Mouse (Mus musculus) left cerebral cortex, adult 8-10 months (tissue): ENCODE data around the gene Abcc1. TPM values are rescaled to one million over a fixed set of nuclear protein-coding genes. Genes with fewer than 3 reads are reported as not detected.

ENCODE experiments used
- DNase-seq, 2 experiments: peaks; one replicate each; pipeline ENCODE4 v3.0.0; 2022; ENCODE audit warnings: low spot score in 2 of 2
- total RNA-seq, 4 experiments: library from RNA; stranded (reverse); gene quantifications; 2 replicates each; pipeline ENCODE4 v1.2.4; 2022

Abcc1 gene
- total RNA-seq, 4 experiments from 2014 or later, result 16.2 to 19.0 (median 18.6) TPM

- DNase-seq, result no peak
These were observed 132.2 kb downstream of the Abcc1 start for GRCm38 (mm10) chr16:14493491-14494114.

GRCm38 (mm10) chr16:14501649-14502360 is 140.4 kb downstream of the Abcc1 start:
- no peak for DNase-seq

GRCm38 (mm10) chr16:14506461-14506860 is 145.1 kb downstream of the Abcc1 start:
- DNase-seq, result no peak

Other genes starting within 250 kb of the Abcc1 start
- gene Nde1, start 198.3 kb upstream of the Abcc1 start, total RNA-seq, result 10 to 100 TPM; 14.8 to 22.3 (median 17.7) TPM
- 100 to 1,000 TPM; 135 to 173 (median 155) TPM for gene Marf1, start 198.2 kb upstream of the Abcc1 start, total RNA-seq
- 1 to 10 TPM; 3.3 to 5.0 (median 4.4) TPM for gene Myh11, start 70.2 kb upstream of the Abcc1 start, total RNA-seq
- gene Fopnl, start 44.2 kb upstream of the Abcc1 start, total RNA-seq, result 10 to 100 TPM; 45.9 to 51.1 (median 48.2) TPM
- not detected for gene A630010A05Rik, start 200.8 kb downstream of the Abcc1 start, total RNA-seq